Mouse (Mus musculus) MEL (cell line): ENCODE results near the gene Chfr.

Experiments
- BHLHE40 ChIP-seq: IDR thresholded peaks from 2 replicates; pipeline ENCODE4 v1.6.1; 2012; ENCODE audit warnings: low read depth, mild to moderate bottlenecking, inconsistent platforms, low read length, improper control_type of control experiment, borderline replicate concordance
- CTCF ChIP-seq, 3 experiments: IDR thresholded peaks in 2 of 3; conservative IDR thresholded peaks in 1 of 3; 2 replicates each; pipeline ENCODE4 v1.5.1; 2011 to 2012; ENCODE audit warnings: low read length in 3 of 3, low read depth in 2 of 3, mild to moderate bottlenecking in 2 of 3, improper control_type of control experiment in 1 of 3, inconsistent platforms in 1 of 3, mixed read lengths in 1 of 3, moderate library complexity in 1 of 3; ENCODE audit not compliant: control insufficient read depth in 1 of 3, insufficient read depth in 1 of 3, poor library complexity in 1 of 3, severe bottlenecking in 1 of 3
- POLR2AphosphoS2 ChIP-seq: IDR thresholded peaks from 2 replicates; pipeline ENCODE4 v1.6.1; 2011; ENCODE audit warnings: low read length, improper control_type of control experiment

- no peak for TF ChIP-seq BHLHE40
- TF ChIP-seq POLR2AphosphoS2, result no peak
- TF ChIP-seq CTCF (IDR thresholded peaks at IDR 0.05 in 2 of 3, conservative IDR thresholded peaks at IDR 0.05 in 1 of 3; ENCODE audit: control insufficient read depth in 1 of 3, insufficient read depth in 1 of 3, low read depth in 2 of 3, low read length in 3 of 3, poor library complexity in 1 of 3, severe bottlenecking in 1 of 3), result no peak
Measured at GRCm38 (mm10) chr5:110211312-110211711, 75.7 kb downstream of the Chfr start.
